Mouse (Mus musculus): ENCODE results near the gene Ctnnbip1. TPM values are rescaled to one million over a fixed set of nuclear protein-coding genes. Genes with fewer than 3 reads are reported as not detected.

The Ctnnbip1 gene
- polyA plus RNA-seq, 1 experiment from 2014 or later = 85.4 TPM

GRCm38 (mm10) chr4:149614869-149615268 lies 96.8 kb downstream of the Ctnnbip1 start:
- no peaks in the 10 kb centered on the region for H3K27me3 ChIP-seq
- H3K36me3 ChIP-seq = peaks cover 35% of the 10 kb centered on the region
- H3K9ac ChIP-seq = no peak overlapping the region
- ATAC-seq (ENCODE audit: low FRiP score) = no peak
- no peak overlapping the region for H3K4me3 ChIP-seq
- H3K4me2 ChIP-seq = no peak overlapping the region
- WGBS = 98% methylated on average over 3 of the region's 3 CpGs
- H3K9me3 ChIP-seq = no peaks in the 10 kb centered on the region
- H3K27ac ChIP-seq = no peak overlapping the region
- H3K4me1 ChIP-seq (replicated peaks) = peaks cover 5% of the 10 kb centered on the region; the same call in 1 of the 2 replicates

Small RNA genes within 50 kb of the gene (microRNA-seq; reads per million reads assigned to microRNA genes)
- not detected for gene Mir5616

Other genes starting within 250 kb of the Ctnnbip1 start
- 155 and 169 TPM in 2 replicates for gene Kif1b, start 210.5 kb upstream of the Ctnnbip1 start, polyA plus RNA-seq (2015; fragmentation: Nextera tagmentation; extraction: Ambion mirVana)
- 56.5 and 59.5 TPM in 2 replicates for gene Ube4b, start 91.5 kb upstream of the Ctnnbip1 start, polyA plus RNA-seq (2015; fragmentation: Nextera tagmentation; extraction: Ambion mirVana)
- not detected in 2 replicates for gene Rbp7, start 63.3 kb upstream of the Ctnnbip1 start, polyA plus RNA-seq (2015; fragmentation: Nextera tagmentation; extraction: Ambion mirVana)
- gene Tmem274, start 40.9 kb upstream of the Ctnnbip1 start, polyA plus RNA-seq (2015; fragmentation: Nextera tagmentation; extraction: Ambion mirVana) = 0.69 TPM in 1 of 2 replicates, not detected in the other
- gene Nmnat1, start 33.0 kb upstream of the Ctnnbip1 start, polyA plus RNA-seq (2015; fragmentation: Nextera tagmentation; extraction: Ambion mirVana) = 9.2 and 10.3 TPM in 2 replicates
- 42.4 and 45.1 TPM in 2 replicates for gene Lzic, start 33.0 kb upstream of the Ctnnbip1 start, polyA plus RNA-seq (2015; fragmentation: Nextera tagmentation; extraction: Ambion mirVana)
- 64.6 and 83.6 TPM in 2 replicates for gene Clstn1, start 68.2 kb downstream of the Ctnnbip1 start, polyA plus RNA-seq (2015; fragmentation: Nextera tagmentation; extraction: Ambion mirVana)
- 17.1 and 18.1 TPM in 2 replicates for gene Pik3cd, start 184.3 kb downstream of the Ctnnbip1 start, polyA plus RNA-seq (2015; fragmentation: Nextera tagmentation; extraction: Ambion mirVana)
- 36.3 and 41.2 TPM in 2 replicates for gene Tmem201, start 219.8 kb downstream of the Ctnnbip1 start, polyA plus RNA-seq (2015; fragmentation: Nextera tagmentation; extraction: Ambion mirVana)

Data from hindbrain, embryonic 13.5 days (tissue).